Mouse (Mus musculus) MN1 (cell line): ENCODE data around the gene Olfr625-ps1.
A peak's percentile ranks its signal among the peaks of the same experiment; 100 is the strongest.
"Not testable (repeated sequence)": the region's sequence is repeated elsewhere in the genome, so short reads cannot be mapped to it uniquely, and the experiment has no call there.

Source experiments
- DNase-seq: peaks from one replicate; pipeline ENCODE4 v3.0.0-alpha.2; 2016; ENCODE audit warnings: low spot score

The Olfr625-ps1 gene

DNA sequence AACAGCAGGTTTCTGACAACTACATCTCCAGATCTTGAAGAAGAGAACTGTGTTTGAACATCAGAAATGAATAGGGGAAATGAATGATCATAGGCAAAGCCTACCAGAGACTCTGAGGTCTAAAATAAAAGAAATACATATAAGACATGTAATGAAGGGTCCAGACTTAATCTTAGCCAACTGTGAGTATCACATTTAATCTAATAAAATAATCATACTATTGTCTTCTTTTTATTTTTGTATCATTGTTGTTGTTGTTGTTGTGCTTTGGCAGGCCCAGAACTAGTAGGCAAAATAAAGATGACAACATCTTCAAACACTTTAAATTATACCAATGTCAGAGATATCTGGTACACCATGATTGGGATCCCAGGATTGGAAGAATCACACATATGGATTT, at the start of gene Olfr625-ps1:
Gene Olfr625-ps1, plus strand, starts transcription at position 301 of the 400 bp plus-strand sequence.
- peak; percentile 2 for DNase-seq

- DNase-seq, result no peak
Observed at GRCm38 (mm10) chr7:103636795-103637194, 45.7 kb upstream of the Olfr625-ps1 start.

DNA sequence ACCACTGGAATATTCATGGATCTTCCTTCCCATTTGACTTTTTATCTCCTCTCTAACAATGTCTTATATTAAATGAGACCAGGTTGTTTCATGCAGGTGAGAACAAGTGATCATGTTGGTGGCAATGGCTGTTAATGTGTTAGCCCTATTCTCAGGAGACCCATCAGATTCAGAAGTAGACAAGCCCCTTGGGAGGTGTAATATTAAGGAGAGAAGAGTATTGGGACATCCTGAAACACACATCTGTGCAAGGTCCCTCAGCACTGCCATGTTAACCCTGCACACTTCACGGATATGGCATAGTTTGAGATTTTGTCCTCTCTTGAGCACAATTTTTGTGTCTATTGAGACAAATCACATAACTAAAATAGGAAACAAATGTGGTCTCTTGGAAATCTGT, 39.9 kb upstream of the Olfr625-ps1 start, which contains the start of gene Olfr622:
Gene Olfr622, minus strand, starts transcription at position 101 of the 400 bp plus-strand sequence.
- DNase-seq, result no peak

- DNase-seq, result no peak
Observed at GRCm38 (mm10) chr7:103644070-103644469, 38.5 kb upstream of the Olfr625-ps1 start.

- DNase-seq, result no peak
Observed at GRCm38 (mm10) chr7:103663598-103663997, 18.9 kb upstream of the Olfr625-ps1 start, which contains the start of gene Olfr623. Gene Olfr623 (minus strand): TSS chr7:103663698.

- no peak for DNase-seq
Observed at GRCm38 (mm10) chr7:103671091-103671490, 11.4 kb upstream of the Olfr625-ps1 start, which contains the start of gene Olfr624. Gene Olfr624 (minus strand): TSS chr7:103671191.

DNA sequence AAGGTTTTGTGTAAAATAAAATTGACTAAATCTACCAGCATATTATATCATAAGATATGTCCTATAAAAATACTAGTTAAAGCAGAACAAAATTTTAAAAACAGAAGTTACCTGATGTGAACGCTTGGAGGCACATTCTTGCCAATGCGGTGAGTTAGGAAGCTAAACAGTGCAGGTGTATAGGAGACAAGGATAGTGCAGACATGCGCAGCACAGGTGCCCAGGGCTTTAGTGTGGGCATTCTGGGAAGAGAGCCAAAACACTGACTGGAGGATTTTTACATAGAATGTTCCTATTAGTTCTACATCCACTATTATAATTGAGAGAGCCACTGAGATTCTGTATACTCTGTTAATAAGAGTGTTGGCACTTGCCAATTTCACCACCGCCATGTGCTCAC, 16.9 kb downstream of the Olfr625-ps1 start:
- no peak for DNase-seq

DNA sequence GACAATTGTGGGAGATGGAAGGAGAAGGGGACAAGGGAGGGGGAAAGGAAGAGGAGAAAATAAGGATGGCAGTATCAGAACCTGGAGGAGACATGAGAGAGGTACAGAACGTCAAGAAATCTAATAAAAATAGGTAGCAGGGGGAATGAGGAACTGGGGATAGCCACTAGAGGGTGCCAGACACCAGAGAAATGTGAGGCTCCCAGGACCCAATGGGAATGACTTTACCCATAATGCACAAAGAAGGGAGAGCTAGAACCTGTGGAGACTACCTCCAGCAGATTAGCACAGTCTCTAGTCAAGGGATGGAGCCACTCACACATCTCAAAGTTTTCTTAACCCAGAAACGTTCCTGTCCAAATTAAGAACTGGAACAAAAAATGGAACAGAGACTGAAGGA, 29.5 kb downstream of the Olfr625-ps1 start:
- DNase-seq, result no peak

- no peak for DNase-seq
Observed at GRCm38 (mm10) chr7:103714371-103714770, 31.9 kb downstream of the Olfr625-ps1 start, which contains the start of gene Olfr243. Gene Olfr243 (plus strand): TSS chr7:103714671.

GRCm38 (mm10) chr7:103716398-103716797, 33.9 kb downstream of the Olfr625-ps1 start:
- not testable (repeated sequence) for DNase-seq

DNA sequence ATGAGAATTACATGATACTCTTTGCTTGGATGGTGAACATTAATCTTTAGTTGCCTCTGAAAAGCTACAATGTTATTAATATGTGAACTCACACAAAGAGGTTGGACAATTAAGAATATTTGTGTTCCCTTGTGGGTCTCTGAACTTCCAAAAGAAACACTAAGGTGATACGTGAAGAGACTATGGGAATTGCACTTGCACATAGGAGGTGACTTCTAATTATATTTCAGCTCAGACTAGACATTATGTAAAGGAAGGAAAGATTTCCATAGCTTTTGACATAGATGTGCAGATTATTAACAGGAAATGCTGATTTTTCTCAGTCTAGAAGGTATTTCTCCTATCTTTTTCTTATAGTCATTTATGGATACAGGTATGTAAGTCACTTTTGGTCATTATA, 47.6 kb downstream of the Olfr625-ps1 start, which contains the start of gene Olfr628:
Gene Olfr628, plus strand, starts transcription at position 301 of the 400 bp plus-strand sequence.
- no peak for DNase-seq
